Mouse (Mus musculus): ENCODE results near the gene Rab36. TPM values are rescaled to one million over a fixed set of nuclear protein-coding genes. Genes with fewer than 3 reads are reported as not detected.

The Rab36 gene
- polyA plus RNA-seq, 1 experiment from 2014 or later = 11.7 TPM

- Histone ChIP-seq H3K4me3 (replicated peaks) (peak within 1 kb of the TSS; percentile 91), H3K36me3 (peaks cover 12% of the 10 kb centered on the region), H3K9ac (replicated peaks) (peak within 1 kb of the TSS; percentile 88), H3K4me2 (peak within 1 kb of the TSS; percentile 95), H3K9me3 (no peaks in the 10 kb centered on the region), H3K4me1 (replicated peaks) (peaks cover 47% of the 10 kb centered on the region), H3K27ac (peak within 1 kb of the TSS; percentile 56; the same call in 1 of the 2 replicates), H3K27me3 (peaks cover 6% of the 10 kb centered on the region; the same call in 1 of the 2 replicates)
- under 1% methylated on average over 47 of the region's 73 CpGs for WGBS
- peak; percentile 84 for ATAC-seq (ENCODE audit: insufficient number of reproducible peaks, insufficient read depth, low FRiP score, low TSS enrichment, low read depth)
Measured at GRCm38 (mm10) chr10:75060217-75060842, 23.5 kb downstream of the Rab36 start, which contains the start of gene Bcr. Gene Bcr, plus strand, starts transcription at chr10:75060592.

GRCm38 (mm10) chr10:75060843-75061235, 24.0 kb downstream of the Rab36 start:
- H3K4me2 ChIP-seq = peak overlapping the region; percentile 95
- peak overlapping the region; percentile 88 for H3K9ac ChIP-seq (replicated peaks)
- no peaks in the 10 kb centered on the region for H3K9me3 ChIP-seq
- WGBS = 1% methylated on average over 36 of the region's 48 CpGs
- peaks cover 17% of the 10 kb centered on the region for H3K36me3 ChIP-seq
- peaks cover 51% of the 10 kb centered on the region for H3K4me1 ChIP-seq (replicated peaks)
- ATAC-seq (ENCODE audit: insufficient number of reproducible peaks, insufficient read depth, low FRiP score, low TSS enrichment, low read depth) = no peak
- H3K4me3 ChIP-seq (replicated peaks) = peak overlapping the region; percentile 91
- H3K27ac ChIP-seq = peak overlapping the region; percentile 56; the same call in 1 of the 2 replicates
- H3K27me3 ChIP-seq = peaks cover 6% of the 10 kb centered on the region; the same call in 1 of the 2 replicates

- peaks cover 55% of the 10 kb centered on the region for H3K4me1 ChIP-seq (replicated peaks)
- no peak for ATAC-seq (ENCODE audit: insufficient number of reproducible peaks, insufficient read depth, low FRiP score, low TSS enrichment, low read depth)
- H3K36me3 ChIP-seq = peaks cover 22% of the 10 kb centered on the region
- no peaks in the 10 kb centered on the region for H3K9me3 ChIP-seq
- peaks cover 6% of the 10 kb centered on the region; the same call in 1 of the 2 replicates for H3K27me3 ChIP-seq
- H3K9ac ChIP-seq (replicated peaks) = peak overlapping the region; percentile 88
- H3K4me3 ChIP-seq (replicated peaks) = peak overlapping the region; percentile 91
- under 1% methylated on average over 71 of the region's 71 CpGs for WGBS
- no peak overlapping the region for H3K27ac ChIP-seq
- peak overlapping the region; percentile 95 for H3K4me2 ChIP-seq
Measured at GRCm38 (mm10) chr10:75061341-75062188, 24.7 kb downstream of the Rab36 start.

GRCm38 (mm10) chr10:75062189-75062561, 25.3 kb downstream of the Rab36 start:
- Histone ChIP-seq H3K27ac (no peak overlapping the region), H3K9me3 (no peaks in the 10 kb centered on the region), H3K36me3 (peaks cover 26% of the 10 kb centered on the region), H3K9ac (replicated peaks) (peak overlapping the region; percentile 88), H3K27me3 (peaks cover 6% of the 10 kb centered on the region; the same call in 1 of the 2 replicates), H3K4me2 (peak overlapping the region; percentile 95), H3K4me1 (replicated peaks) (peaks cover 58% of the 10 kb centered on the region), H3K4me3 (replicated peaks) (peak overlapping the region; percentile 91)
- ATAC-seq (ENCODE audit: insufficient number of reproducible peaks, insufficient read depth, low FRiP score, low TSS enrichment, low read depth) = no peak
- 12% methylated on average over 6 of the region's 6 CpGs for WGBS

GRCm38 (mm10) chr10:75062621-75063020, 25.8 kb downstream of the Rab36 start:
- H3K9ac ChIP-seq (replicated peaks) = no peak overlapping the region; the same call in 1 of the 2 replicates
- ATAC-seq (ENCODE audit: insufficient number of reproducible peaks, insufficient read depth, low FRiP score, low TSS enrichment, low read depth) = no peak
- peaks cover 26% of the 10 kb centered on the region for H3K36me3 ChIP-seq
- peaks cover 62% of the 10 kb centered on the region for H3K4me1 ChIP-seq (replicated peaks)
- peak overlapping the region; percentile 91 for H3K4me3 ChIP-seq (replicated peaks)
- peak overlapping the region; percentile 95 for H3K4me2 ChIP-seq
- 32% methylated on average over 6 of the region's 6 CpGs for WGBS
- peaks cover 6% of the 10 kb centered on the region; the same call in 1 of the 2 replicates for H3K27me3 ChIP-seq
- no peaks in the 10 kb centered on the region for H3K9me3 ChIP-seq
- H3K27ac ChIP-seq = no peak overlapping the region

GRCm38 (mm10) chr10:75063301-75063965, 26.6 kb downstream of the Rab36 start:
- peak overlapping the region; percentile 18; the same call in 1 of the 2 replicates for H3K9ac ChIP-seq (replicated peaks)
- peak overlapping the region; percentile 95 for H3K4me2 ChIP-seq
- peaks cover 6% of the 10 kb centered on the region; the same call in 1 of the 2 replicates for H3K27me3 ChIP-seq
- no peaks in the 10 kb centered on the region for H3K9me3 ChIP-seq
- no peak for ATAC-seq (ENCODE audit: insufficient number of reproducible peaks, insufficient read depth, low FRiP score, low TSS enrichment, low read depth)
- H3K27ac ChIP-seq = no peak overlapping the region
- peaks cover 26% of the 10 kb centered on the region for H3K36me3 ChIP-seq
- H3K4me3 ChIP-seq (replicated peaks) = peak overlapping the region; percentile 91
- H3K4me1 ChIP-seq (replicated peaks) = peaks cover 70% of the 10 kb centered on the region
- WGBS = 85% methylated on average over 12 of the region's 12 CpGs

- Histone ChIP-seq H3K4me3 (replicated peaks) (no peak overlapping the region), H3K27me3 (peaks cover 6% of the 10 kb centered on the region; the same call in 1 of the 2 replicates), H3K4me1 (replicated peaks) (peaks cover 70% of the 10 kb centered on the region), H3K4me2 (no peak overlapping the region), H3K9me3 (no peaks in the 10 kb centered on the region), H3K36me3 (peaks cover 26% of the 10 kb centered on the region), H3K9ac (replicated peaks) (no peak overlapping the region), H3K27ac (no peak overlapping the region)
- WGBS = 73% methylated on average over 6 of the region's 6 CpGs
- ATAC-seq (ENCODE audit: insufficient number of reproducible peaks, insufficient read depth, low FRiP score, low TSS enrichment, low read depth) = no peak
Measured at GRCm38 (mm10) chr10:75065691-75066090, 28.8 kb downstream of the Rab36 start.

GRCm38 (mm10) chr10:75067446-75067845, 30.6 kb downstream of the Rab36 start:
- no peaks in the 10 kb centered on the region for H3K27me3 ChIP-seq
- H3K36me3 ChIP-seq = peaks cover 26% of the 10 kb centered on the region
- no peak overlapping the region for H3K4me2 ChIP-seq
- no peak overlapping the region for H3K4me3 ChIP-seq (replicated peaks)
- no peak overlapping the region for H3K27ac ChIP-seq
- no peaks in the 10 kb centered on the region for H3K9me3 ChIP-seq
- peaks cover 60% of the 10 kb centered on the region for H3K4me1 ChIP-seq (replicated peaks)
- no peak overlapping the region for H3K9ac ChIP-seq (replicated peaks)
- ATAC-seq (ENCODE audit: insufficient number of reproducible peaks, insufficient read depth, low FRiP score, low TSS enrichment, low read depth) = no peak

GRCm38 (mm10) chr10:75068086-75068485, 31.2 kb downstream of the Rab36 start:
- H3K4me2 ChIP-seq = no peak overlapping the region
- H3K4me3 ChIP-seq (replicated peaks) = no peak overlapping the region
- H3K36me3 ChIP-seq = peaks cover 26% of the 10 kb centered on the region
- no peaks in the 10 kb centered on the region for H3K9me3 ChIP-seq
- H3K27me3 ChIP-seq = no peaks in the 10 kb centered on the region
- H3K27ac ChIP-seq = no peak overlapping the region
- WGBS = 32% methylated on average over 2 of the region's 2 CpGs
- ATAC-seq (ENCODE audit: insufficient number of reproducible peaks, insufficient read depth, low FRiP score, low TSS enrichment, low read depth) = no peak
- no peak overlapping the region for H3K9ac ChIP-seq (replicated peaks)
- peaks cover 54% of the 10 kb centered on the region for H3K4me1 ChIP-seq (replicated peaks)

GRCm38 (mm10) chr10:75068624-75069328, 31.9 kb downstream of the Rab36 start:
- Histone ChIP-seq H3K27me3 (no peaks in the 10 kb centered on the region), H3K4me2 (no peak overlapping the region), H3K4me1 (replicated peaks) (peaks cover 47% of the 10 kb centered on the region), H3K36me3 (peaks cover 30% of the 10 kb centered on the region), H3K9ac (replicated peaks) (no peak overlapping the region), H3K9me3 (no peaks in the 10 kb centered on the region), H3K4me3 (replicated peaks) (no peak overlapping the region), H3K27ac (no peak overlapping the region)
- WGBS = 54% methylated on average over 12 of the region's 12 CpGs
- ATAC-seq (ENCODE audit: insufficient number of reproducible peaks, insufficient read depth, low FRiP score, low TSS enrichment, low read depth) = no peak

Data from limb, embryonic 12.5 days (tissue).